Comparison of ENCODE assay signal across 8 mouse cellular contexts in genomic region chr11:64435546-64436411, GRCm38 (mm10). TPM values are rescaled to one million over a fixed set of nuclear protein-coding genes. Genes with fewer than 3 reads are reported as not detected.
DNase-seq lines count a peak whose midpoint lies in the region; ATAC-seq and TF ChIP-seq lines count a peak whose summit lies in the region.

No protein-coding gene starts in this region.

- WGBS in intestine, embryonic 16.5 days, result under 1% methylated on average over 81 of the region's 81 CpGs
- WGBS in liver, embryonic 14.5 days (ENCODE audit: insufficient replicate concordance), result under 1% methylated on average over 81 of the region's 81 CpGs

- intact Hi-C loops in gastrocnemius, postnatal 36 days (cut with DNase I), result no loop called here

- no peak for DNase-seq in layer of hippocampus, adult 2 months (ENCODE audit: low spot score in 2 of 2)
- no peak for DNase-seq in layer of hippocampus, adult 11-12 months (ENCODE audit: low spot score)
- DNase-seq in embryo, embryonic 10 days (ENCODE audit: low spot score), result peak; percentile 66
- DNase-seq in gastrocnemius, postnatal 36 days, result peak; percentile 8 to 22
- no peak for DNase-seq in liver, embryonic 14.5 days (ENCODE audit: low read depth in 3 of 3, low spot score in 3 of 3)
- peak; percentile 43 for DNase-seq in naive thymus-derived CD4-positive, alpha-beta T cell, adult 2 months (ENCODE audit: low read depth)
- DNase-seq in urinary bladder, postnatal 25 days (ENCODE audit: low spot score), result peak; percentile 9

- H3K27me3 ChIP-seq in intestine, embryonic 16.5 days (replicated peaks; ENCODE audit: control insufficient read depth, insufficient read depth, low read length), result peaks cover 17% of the 10 kb centered on the region; the same call in 1 of the 2 replicates
- peaks cover 30% of the 10 kb centered on the region for H3K27me3 ChIP-seq in liver, embryonic 14.5 days (ENCODE audit: control insufficient read depth, insufficient read depth, low read length)

- no peak for TF ChIP-seq EP300 in liver, embryonic 14.5 days (IDR thresholded peaks at IDR 0.05; ENCODE audit: low read depth)

- H3K27ac ChIP-seq in layer of hippocampus, adult 2 months, result no peak overlapping the region
- peak overlapping the region; percentile 43 for H3K27ac ChIP-seq in intestine, embryonic 16.5 days (ENCODE audit: low read length)
- H3K27ac ChIP-seq in liver, embryonic 14.5 days, result no peak overlapping the region

- peak; percentile 66 for ATAC-seq in intestine, embryonic 16.5 days
- peak; percentile 41; the same call in 1 of the 2 replicates for ATAC-seq in liver, embryonic 14.5 days (ENCODE audit: insufficient read depth)

- no peaks in the 10 kb centered on the region for H3K36me3 ChIP-seq in intestine, embryonic 16.5 days (ENCODE audit: control insufficient read depth, insufficient read depth, low read length)
- H3K36me3 ChIP-seq in liver, embryonic 14.5 days (replicated peaks; ENCODE audit: control insufficient read depth, insufficient read depth, low read depth), result no peaks in the 10 kb centered on the region

- peak overlapping the region; percentile 98 for H3K4me2 ChIP-seq in intestine, embryonic 16.5 days (ENCODE audit: low read depth, low read length)
- peak overlapping the region; percentile 67 for H3K4me2 ChIP-seq in liver, embryonic 14.5 days (ENCODE audit: low read depth)

- TF ChIP-seq CTCF in layer of hippocampus, adult 2 months (conservative IDR thresholded peaks at IDR 0.05), result no peak
- TF ChIP-seq CTCF in liver, embryonic 14.5 days (IDR thresholded peaks at IDR 0.05; ENCODE audit: low read depth), result no peak

- H3K9ac ChIP-seq in intestine, embryonic 16.5 days (ENCODE audit: low read depth, low read length), result peak overlapping the region; percentile 75
- no peak overlapping the region for H3K9ac ChIP-seq in liver, embryonic 14.5 days (replicated peaks)

- H3K4me1 ChIP-seq in intestine, embryonic 16.5 days (ENCODE audit: control insufficient read depth, insufficient read depth, low read length), result peaks cover 12% of the 10 kb centered on the region; the same call in 1 of the 2 replicates
- H3K4me1 ChIP-seq in liver, embryonic 14.5 days (replicated peaks; ENCODE audit: control insufficient read depth in 2 of 2, insufficient read depth in 2 of 2, low read length in 1 of 2), result no peaks in the 10 kb centered on the region

- peak overlapping the region; percentile 34 for H3K4me3 ChIP-seq in layer of hippocampus, adult 2 months
- H3K4me3 ChIP-seq in intestine, embryonic 16.5 days (ENCODE audit: low read length), result peak overlapping the region; percentile 65
- peak overlapping the region; percentile 28 to 44 for H3K4me3 ChIP-seq in liver, embryonic 14.5 days (ENCODE audit: insufficient read depth in 1 of 2, low read depth in 2 of 2, low read length in 2 of 2)

- no peaks in the 10 kb centered on the region for H3K9me3 ChIP-seq in intestine, embryonic 16.5 days (ENCODE audit: control insufficient read depth, low read length)
- H3K9me3 ChIP-seq in liver, embryonic 14.5 days (ENCODE audit: control insufficient read depth, low read length), result no peaks in the 10 kb centered on the region

RNA-seq across cellular contexts. Expression of gene Hs3st3a1, which starts 0.6 kb away (rescaled TPM):
- under 1 TPM; 0.25 to 0.56 TPM for total RNA-seq in layer of hippocampus, adult 2 months (2021)
- under 1 TPM; 0.35 to 0.54 TPM for total RNA-seq in gastrocnemius, postnatal 36 days (2021)
- 0.94 and 0.97 TPM in 2 replicates for polyA plus RNA-seq in intestine, embryonic 16.5 days (2015; fragmentation: Nextera tagmentation; extraction: Ambion mirVana)
- polyA plus RNA-seq in liver, embryonic 14.5 days (2012; rRNA removed), result 0.12 and 0.20 TPM in 2 replicates
- 0.06 and 0.16 TPM in 2 replicates for polyA plus RNA-seq in liver, embryonic 14.5 days (2014; fragmentation: Nextera tagmentation; extraction: Ambion mirVana)

RNA-seq across cellular contexts. Expression of gene F930015N05Rik, which starts 0.7 kb away (rescaled TPM):
- total RNA-seq in layer of hippocampus, adult 2 months (2021), result under 1 TPM; 0.41 to 0.54 TPM
- total RNA-seq in gastrocnemius, postnatal 36 days (2021), result not detected
- polyA plus RNA-seq in intestine, embryonic 16.5 days (2015; fragmentation: Nextera tagmentation; extraction: Ambion mirVana), result 0.15 and 0.18 TPM in 2 replicates
- polyA plus RNA-seq in liver, embryonic 14.5 days (2012; rRNA removed), result 0.03 TPM in 1 of 2 replicates, not detected in the other
- not detected in 2 replicates for polyA plus RNA-seq in liver, embryonic 14.5 days (2014; fragmentation: Nextera tagmentation; extraction: Ambion mirVana)

Comparison
In these comparisons a context has a peak if more than half of its experiments do, and no peak if none do; other contexts are left out.
1. DNase-seq: peak in embryo, embryonic 10 days (single experiment), gastrocnemius, postnatal 36 days (2 of 2), naive thymus-derived CD4-positive, alpha-beta T cell, adult 2 months (single experiment) and urinary bladder, postnatal 25 days (single experiment); none in layer of hippocampus, adult 2 months (0 of 2), layer of hippocampus, adult 11-12 months (single experiment) and liver, embryonic 14.5 days (0 of 3).
2. Peak in every context shown above with its lines, with median percentiles within 50 percentile points of each other: H3K4me3 ChIP-seq.